Mouse (Mus musculus): ENCODE data around the gene Gne.

The Gne gene

DNA sequence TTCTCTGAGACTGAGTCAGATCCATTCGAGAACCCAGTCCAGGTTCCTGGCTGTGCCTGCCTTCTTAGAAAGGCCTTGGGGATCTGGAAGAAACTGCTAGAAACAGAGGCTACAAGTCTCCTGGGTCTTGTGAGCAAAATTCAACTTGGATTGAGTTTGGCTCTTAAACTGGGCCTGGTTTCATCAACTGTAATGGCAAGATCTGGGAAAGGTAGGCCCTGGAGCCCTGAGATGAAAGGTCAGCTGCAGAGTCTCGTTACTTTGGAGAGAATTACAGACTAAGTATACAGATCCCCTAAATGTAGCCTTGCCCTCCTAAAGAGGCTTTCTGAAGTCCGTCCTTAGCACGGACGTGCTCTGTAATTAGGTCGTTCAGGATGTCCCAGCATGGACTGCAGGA lies 58.4 kb downstream of the Gne start:
- in situ Hi-C loops (cut with MboI), result no loop called here

DNA sequence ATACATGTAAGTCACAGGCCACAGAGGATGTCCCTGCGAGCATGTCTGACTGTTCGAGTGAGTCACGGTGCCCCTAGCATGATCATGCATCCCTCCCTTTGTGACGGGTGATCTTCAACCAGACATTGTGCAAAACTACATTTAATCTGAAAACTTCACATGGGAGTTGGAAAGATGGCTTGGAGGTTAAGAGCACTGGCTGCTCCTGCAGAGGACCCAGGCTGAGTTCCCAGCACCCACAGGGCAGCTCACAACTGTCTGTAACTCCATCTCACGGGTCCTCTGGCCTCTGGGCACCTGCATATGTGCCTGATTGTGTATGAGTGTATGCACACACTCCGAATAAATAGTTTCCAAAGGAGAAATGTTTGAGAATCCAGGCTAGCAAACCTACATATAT lies 59.7 kb downstream of the Gne start:
- in situ Hi-C loops (cut with MboI), result no loop called here

DNA sequence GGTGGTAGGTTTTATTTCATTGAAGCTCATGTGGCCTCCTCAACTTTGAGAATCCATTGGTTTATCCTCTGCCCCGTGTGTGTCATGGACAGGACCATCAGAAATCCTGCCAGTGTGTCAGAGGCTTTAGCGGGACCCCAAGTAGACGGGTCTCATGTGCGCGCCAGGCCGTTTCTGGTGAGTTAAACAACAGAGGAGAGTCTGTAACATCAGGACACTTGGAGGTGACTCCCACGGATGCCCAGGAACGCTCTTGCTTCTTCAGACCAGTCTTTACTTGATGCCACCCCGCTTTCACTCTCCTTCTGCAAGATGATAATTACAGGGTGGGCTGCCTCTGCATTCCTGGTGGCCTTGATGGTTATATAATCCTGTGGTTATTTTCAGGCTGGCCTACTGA lies 60.3 kb downstream of the Gne start:
- in situ Hi-C loops (cut with MboI), result no loop called here

DNA sequence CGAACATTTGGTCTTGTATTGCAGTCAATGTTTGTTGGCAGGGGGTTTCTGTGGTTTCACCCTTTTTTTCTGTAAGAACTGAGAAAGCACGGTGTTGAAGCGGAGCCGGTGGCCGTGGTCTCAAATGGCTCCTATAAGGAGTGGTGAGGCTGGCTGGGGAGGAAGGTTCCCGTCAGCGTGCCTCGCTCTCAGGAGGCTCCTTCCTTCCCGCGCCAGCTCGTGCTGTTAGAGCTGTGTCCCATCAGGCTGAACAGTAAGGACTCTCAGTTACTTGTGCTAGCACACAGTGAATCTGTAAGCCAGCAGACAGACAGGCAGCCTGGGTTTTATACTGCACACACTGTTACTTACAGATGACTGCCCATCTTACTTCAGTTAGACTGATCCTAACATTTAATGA lies 61.2 kb downstream of the Gne start:
- in situ Hi-C loops (cut with MboI), result no loop called here

DNA sequence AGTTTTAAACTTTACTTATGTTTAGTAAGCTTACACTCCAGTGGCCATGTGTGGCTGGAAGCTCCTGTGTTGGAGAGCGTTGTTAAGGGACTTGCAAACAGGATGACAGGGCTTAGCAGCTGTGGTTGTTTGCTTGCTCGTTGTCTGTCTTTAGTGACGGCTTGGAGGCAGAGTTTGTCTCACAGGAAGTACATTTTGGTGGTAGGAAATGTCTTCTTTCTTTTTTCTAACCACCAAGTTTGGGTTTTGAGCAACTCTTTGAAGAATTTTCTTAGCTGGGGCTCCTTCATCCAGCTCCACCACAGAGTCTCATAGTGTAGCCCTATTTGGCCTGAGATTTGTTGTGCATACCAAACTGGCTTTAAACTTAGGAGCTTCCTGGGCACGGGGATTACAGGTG lies 61.7 kb downstream of the Gne start:
- in situ Hi-C loops (cut with MboI), result no loop called here

DNA sequence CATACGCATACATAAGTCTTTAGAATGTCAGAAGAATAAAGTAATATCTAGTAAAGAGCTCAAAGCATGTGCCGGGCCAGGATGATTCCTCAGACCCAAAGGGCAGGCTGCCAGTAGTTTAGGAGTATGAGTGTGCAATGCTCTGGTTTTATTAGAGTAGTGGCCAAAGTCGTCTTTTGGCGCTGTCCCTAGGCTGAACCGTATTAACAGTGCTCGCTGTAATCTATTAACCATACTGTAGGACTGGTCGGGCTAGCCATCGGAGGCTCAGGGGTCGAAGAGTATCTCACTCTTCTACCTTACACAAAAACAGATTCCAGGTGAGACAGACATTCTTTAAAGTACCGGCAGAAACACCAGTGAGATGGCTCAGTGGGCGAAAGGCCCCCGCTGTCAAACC lies 67.2 kb downstream of the Gne start:
- in situ Hi-C loops (cut with MboI), result no loop called here

DNA sequence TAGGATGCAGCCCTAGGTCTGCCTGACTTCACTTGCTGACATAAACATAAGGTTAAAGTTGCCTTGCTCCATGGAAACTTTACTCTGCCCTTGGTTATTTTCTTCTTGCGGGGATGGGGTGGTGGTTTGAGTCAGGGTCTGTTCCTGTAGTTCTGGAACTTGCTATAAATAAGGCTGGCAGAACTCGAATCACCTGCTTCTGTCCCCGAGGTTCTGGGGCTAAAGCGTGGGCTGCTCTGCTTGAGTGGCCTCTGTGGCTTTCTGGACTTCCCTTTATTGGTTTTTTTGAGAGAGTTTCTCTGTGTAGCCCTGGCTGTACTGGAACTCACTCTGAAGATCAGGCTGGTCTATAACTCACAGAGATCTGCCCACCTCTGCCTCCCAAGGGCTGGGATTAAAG lies 67.9 kb downstream of the Gne start:
- in situ Hi-C loops (cut with MboI), result no loop called here

DNA sequence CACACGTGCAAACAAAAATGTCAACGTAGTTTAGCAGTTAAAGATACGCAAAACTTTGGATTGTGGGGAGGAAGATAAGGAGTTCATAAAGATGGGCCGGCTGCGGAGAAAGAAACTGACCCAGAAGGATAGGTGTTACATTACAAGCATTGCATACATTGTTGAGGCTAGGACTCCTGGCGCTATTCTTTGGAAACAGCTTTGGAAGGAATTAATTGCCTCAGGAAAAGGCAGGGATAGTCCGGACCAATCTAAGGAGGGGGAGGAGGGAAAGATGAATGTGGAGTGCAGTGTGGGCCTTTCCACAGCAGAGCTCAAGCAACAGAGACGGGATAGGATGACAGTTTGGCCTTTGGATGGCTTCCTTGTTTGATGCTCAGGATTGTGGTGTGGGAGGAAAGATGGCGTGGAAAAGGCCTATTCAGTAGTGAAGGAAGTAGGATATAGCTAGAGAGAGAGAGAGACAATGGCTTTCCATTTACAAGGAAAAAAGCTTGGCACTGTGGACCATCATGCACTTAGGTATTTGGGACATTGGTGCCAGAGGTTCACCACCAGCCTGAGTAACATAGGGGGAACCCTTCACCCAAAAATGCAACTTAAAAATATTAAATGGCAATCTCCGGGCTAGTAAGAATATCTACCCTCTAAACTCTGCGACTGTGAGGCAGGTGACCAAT lies 70.4 kb downstream of the Gne start:
- in situ Hi-C loops (cut with MboI), result no loop called here

DNA sequence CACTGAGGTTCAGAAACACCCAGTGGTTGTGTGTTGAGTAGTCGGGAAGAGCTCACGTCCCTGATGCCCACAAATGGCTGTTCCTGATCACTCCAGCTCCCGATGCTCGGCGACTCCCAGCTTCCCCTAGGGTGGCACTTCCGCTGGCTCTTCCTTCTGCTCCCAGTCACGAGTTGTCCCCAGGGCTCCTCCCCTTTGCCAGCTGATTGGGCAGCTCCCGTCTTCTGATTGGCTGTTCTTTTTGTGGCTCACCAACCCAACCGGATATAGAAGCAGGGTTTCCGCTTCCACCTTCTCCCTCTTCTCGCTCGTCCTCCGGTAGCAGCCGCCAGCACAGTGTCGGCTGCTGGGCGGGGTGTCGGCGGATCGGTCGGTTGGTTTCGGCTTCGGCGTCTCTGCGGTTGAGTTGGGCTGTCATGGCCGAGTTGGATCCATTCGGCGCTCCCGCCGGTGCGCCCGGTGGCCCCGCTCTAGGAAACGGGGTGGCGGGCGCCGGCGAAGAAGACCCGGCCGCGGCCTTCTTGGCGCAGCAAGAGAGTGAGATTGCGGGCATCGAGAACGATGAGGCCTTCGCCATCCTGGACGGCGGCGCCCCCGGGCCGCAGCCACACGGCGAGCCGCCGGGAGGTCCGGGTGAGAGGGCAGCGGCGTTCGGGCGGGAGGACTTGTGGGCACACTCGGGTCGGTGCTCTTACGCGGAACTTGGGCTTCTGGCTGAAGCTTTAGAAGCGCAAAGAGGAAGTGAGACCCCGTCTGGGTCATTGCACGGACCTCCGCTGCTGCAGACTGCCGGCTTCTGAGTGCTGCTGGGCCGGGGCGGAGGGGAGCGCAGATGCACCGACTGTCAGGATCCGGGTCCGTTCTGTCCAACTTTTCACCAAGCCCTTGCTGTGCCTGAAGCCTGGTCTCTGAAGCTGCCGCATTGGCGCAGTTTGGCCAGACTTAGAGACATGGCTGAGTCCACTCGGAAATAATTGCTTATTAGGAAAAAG lies 71.3 kb downstream of the Gne start:
- in situ Hi-C loops (cut with MboI), result no loop called here

DNA sequence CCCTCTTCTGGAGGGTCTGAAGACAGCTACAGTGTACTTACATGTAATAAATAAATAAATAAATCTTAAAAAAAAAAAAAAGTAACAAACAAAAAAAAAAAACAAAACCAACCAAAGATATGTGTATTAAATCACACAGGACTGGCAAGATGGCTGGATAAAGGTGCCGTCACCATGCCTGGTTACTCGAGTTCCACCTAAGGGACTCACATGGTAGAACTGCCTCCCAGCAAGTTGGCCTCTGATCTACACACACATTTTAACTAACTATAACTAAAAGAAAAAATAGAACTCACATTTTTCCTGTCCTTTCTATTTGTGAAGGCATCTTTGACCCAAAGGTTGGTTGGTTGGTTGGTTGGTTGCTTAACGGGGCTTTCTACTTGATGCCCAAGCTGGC lies 72.2 kb downstream of the Gne start:
- in situ Hi-C loops (cut with MboI), result no loop called here

DNA sequence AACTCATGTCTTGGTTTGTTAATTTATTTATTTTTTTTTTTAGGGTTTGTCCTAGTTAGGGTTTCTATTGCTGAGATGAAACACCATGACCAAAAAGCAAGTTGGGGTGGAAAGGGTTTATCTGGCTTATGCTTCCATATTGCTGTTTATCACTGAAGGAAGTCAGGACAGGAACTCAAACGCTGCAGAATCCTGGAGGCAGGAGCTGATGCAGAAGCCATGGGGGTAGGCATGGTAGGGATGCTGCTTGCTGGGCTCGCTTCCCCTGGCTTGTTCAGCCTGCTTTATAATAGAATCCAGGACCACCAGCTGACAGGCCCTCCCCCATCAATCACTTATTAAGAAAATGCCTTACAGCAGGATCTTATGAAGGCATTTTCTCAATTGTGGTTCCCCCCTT lies 73.1 kb downstream of the Gne start:
- in situ Hi-C loops (cut with MboI), result no loop called here

DNA sequence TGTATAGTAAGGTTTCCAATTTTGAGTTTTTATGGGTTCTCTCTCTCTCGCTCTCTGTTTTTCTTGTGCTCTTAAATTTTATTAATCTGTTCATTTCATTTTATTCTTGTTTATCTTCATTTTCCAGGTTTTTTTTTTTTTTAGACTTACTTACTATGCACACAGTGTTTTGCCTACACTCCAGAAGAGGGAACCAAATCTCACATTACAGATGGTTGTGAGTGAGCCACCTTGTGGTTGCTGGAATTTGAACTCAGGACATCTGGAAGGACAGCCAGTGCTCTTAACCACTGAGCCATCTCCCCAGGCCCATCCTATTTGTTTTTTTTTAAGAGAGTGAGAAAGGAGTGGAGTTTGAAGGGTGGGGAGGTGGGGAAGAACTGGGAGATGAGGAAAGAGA lies 73.8 kb downstream of the Gne start:
- in situ Hi-C loops (cut with MboI), result no loop called here

DNA sequence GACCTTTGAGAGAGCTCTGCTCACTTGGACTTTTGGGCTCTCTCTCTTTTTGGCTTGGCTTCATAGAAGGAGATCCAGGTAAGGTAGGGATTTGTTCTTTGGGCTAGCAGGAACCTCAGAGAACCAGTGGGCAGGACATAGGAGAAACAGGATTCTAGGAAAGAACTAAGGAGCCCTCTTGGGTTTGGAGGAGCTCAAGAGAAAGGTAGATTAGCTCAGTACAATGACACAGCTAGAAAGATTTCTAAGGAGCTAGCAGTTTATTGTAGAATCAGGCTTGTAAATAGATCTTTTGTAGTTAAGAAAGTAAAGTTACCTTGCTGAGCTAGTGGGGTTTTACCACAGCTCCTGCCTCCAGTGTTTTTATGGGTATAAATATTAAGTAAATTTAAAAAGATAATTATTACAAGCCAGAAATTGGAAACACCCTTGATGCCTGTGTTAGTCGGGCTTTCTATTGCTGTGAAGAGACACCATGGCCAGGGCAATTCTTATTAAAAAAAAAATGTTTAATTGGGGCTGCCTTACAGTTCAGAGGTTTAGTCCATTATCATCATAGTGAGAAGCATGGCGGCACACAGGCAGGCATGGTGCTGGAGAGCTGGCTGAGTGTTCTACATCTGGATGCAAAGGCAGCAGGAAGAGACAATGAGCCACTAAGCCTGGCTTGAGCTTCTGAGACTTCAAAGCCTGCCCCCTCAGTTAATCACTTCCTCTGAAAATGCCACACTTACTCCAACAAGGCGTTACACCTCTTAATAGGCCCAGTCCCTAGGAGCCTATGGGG lies 79.2 kb downstream of the Gne start:
- in situ Hi-C loops (cut with MboI), result no loop called here

DNA sequence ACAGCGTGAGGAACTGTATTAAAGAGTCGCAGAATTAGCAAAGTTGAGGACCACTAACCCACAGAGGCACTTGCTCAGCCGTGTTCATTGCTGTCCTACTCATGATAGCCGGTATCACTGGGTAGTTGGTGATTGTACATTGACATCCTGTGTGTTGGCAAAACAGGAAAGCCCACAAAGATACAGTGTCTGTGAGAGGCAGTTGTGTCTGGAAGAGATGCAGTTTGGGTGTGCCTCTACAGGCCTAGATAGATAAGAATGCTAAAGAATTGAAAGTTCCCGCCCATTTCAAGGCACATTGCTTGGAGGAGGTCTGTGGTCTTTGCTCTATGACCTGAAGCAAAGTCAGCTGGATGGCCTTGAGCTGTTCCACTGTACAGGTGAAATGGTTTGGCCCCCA lies 79.9 kb downstream of the Gne start, which contains the start of gene Clta:
Clta (plus strand) TSS at position 327 of the 400 bp plus-strand sequence.
- in situ Hi-C loops (cut with MboI), result no loop called here

DNA sequence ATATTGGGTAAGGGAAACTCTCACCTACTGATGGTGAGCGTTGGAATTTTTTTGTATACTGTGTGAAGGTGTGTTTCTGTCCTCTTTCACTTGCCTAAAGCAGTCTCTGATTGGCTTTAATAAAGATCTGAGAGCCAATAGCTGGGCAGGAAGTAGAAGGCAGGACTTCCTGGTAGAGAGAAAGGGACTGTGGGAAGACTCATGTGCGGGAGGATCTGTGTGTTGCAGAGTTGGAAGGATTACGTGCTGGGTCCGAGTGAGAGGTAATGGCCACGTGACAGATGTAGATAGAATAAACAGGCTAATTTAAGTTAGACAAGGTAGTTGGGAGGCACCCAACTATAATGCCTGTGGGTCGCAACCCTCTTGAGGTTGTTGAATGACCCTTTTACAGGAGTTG lies 80.4 kb downstream of the Gne start:
- in situ Hi-C loops (cut with MboI), result no loop called here

DNA sequence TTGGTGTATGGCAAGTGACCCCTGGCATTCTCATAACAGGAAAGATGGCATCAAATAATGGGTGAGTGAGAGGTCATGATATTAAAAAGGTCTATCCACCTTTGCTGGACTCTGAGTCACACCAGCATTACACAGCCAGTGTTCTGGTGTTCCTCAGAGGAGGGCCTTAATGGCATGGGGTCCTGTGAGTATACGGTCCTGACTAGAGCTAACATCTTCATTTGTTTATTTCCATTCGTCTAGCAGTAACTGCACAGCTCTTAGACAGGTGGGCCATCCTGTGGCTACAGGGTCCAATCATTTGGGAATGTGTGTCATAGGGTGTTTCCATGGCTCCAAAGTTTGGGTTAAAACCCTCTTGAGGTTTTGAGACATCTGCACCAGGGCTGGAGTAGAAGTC lies 89.6 kb downstream of the Gne start:
- in situ Hi-C loops (cut with MboI), result no loop called here

DNA sequence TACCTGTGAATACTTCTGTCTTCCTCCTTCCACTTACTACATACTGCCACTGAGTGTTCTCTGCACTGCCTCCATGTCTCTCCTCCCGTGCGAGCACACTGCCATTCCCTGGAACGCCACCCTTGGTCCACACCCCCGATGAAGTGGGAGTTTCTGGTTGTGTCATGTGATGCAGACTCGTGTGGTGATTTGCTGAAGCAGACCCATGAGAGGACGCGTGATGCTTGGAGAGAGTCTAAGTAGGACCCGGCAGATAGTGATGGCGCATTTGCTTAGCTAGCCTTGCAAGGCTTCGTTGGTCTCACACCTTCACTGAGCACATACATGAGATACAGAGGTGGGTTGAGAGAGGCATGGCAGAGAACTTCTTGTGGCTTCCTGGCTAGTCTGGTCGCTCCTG lies 90.9 kb downstream of the Gne start:
- in situ Hi-C loops (cut with MboI), result no loop called here

DNA sequence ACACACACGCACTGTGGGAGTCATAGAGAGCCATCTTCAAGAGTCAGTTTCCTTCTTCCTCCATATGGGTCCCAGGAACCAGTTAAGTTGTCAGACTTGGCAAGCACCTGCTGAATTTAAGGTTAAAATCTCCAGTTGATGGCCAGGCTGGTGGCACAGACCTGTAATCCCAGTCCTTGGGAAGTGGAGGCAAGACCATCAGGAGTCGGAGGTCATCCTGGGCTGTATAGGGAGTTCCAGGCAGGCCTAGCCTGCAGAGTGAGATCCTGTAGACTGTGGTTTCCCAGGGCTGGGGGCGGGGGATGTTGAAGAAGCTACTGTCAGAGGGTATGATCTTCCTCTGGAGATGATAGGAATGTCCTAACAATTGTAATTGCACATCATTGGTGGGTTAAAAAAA lies 95.0 kb downstream of the Gne start:
- in situ Hi-C loops (cut with MboI), result no loop called here

DNA sequence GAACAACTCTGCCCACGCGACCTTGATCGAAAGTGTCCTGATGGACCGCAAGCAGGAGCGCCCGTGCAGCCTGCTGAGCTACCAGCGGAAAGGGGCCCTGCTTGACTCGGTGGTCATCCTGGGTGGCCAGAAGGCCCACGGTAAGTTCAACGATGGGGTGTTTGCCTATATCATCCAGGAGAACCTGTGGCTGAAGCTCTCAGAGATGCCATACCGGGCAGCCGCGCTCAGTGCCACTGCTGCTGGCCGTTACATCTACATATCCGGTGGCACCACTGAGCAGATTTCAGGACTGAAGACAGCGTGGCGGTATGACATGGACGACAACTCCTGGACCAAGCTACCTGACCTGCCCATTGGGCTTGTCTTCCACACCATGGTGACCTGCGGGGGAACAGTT lies 99.7 kb downstream of the Gne start:
- in situ Hi-C loops (cut with MboI), result loop anchor here (5.0 kb wide), 1 partner anchor 62 kb away; no protein-coding TSS in a partner anchor
